Mouse (Mus musculus) layer of hippocampus, adult 2 months (tissue): ENCODE measurements around the gene Mitf. TPM values are rescaled to one million over a fixed set of nuclear protein-coding genes. Genes with fewer than 3 reads are reported as not detected.

Experiments used
- DNase-seq, 2 experiments: peaks; one replicate each; pipeline ENCODE4 v3.0.0; 2022; ENCODE audit warnings: low spot score in 2 of 2
- H3K27ac ChIP-seq: fragments of 200-600 bp; 2 replicates; pipeline ENCODE4 v1.8.1; 2022
- H3K4me3 ChIP-seq: fragments of 200-600 bp; 2 replicates; pipeline ENCODE4 v1.8.1; 2022; ENCODE audit warnings: mild to moderate bottlenecking
- CTCF ChIP-seq: fragments of 200-600 bp; conservative IDR thresholded peaks from 2 replicates; pipeline ENCODE4 v1.8.1; 2022; ENCODE audit warnings: antibody characterized with exemption, mild to moderate bottlenecking, moderate library complexity
- total RNA-seq, 2 experiments: library from RNA; stranded (reverse); gene quantifications; 2 replicates each; pipeline ENCODE4 v1.2.3; 2021

The Mitf gene
- total RNA-seq, 2 experiments from 2014 or later, result 7.2 to 7.9 TPM

GRCm38 (mm10) chr6:97940916-97941315 lies 134.1 kb downstream of the Mitf start:
- DNase-seq, result no peak
- Histone ChIP-seq H3K4me3 (no peak overlapping the region), H3K27ac (no peak overlapping the region)
- no peak for TF ChIP-seq CTCF

GRCm38 (mm10) chr6:97950033-97950881 lies 143.4 kb downstream of the Mitf start:
- DNase-seq, result no peak
- H3K27ac ChIP-seq, result no peak overlapping the region
- H3K4me3 ChIP-seq, result no peak overlapping the region
- TF ChIP-seq CTCF, result no peak

- Histone ChIP-seq H3K27ac (no peak overlapping the region), H3K4me3 (no peak overlapping the region)
- no peak for TF ChIP-seq CTCF
- no peak for DNase-seq
Measured at GRCm38 (mm10) chr6:97950882-97951245, 144.0 kb downstream of the Mitf start.

DNA sequence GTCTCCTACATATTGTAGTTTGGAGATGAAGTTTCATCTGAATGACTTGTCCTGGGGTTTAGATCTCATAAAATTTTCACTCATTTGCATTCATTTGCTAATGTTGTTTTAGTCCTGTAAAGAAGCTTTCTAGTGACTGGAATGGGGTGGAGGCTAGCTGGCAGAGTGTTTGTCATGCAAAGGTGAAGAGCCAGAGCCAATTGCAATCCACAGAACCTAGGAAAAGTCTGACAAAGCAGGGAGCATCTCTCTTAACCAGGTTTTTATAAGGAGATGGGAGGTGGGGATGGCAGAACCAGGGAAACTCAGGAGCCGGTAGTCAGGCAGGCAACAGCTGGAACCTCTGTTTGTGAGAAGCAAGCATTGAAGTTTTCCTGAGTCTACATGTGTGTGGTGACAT lies 144.9 kb downstream of the Mitf start:
- no peak for DNase-seq

GRCm38 (mm10) chr6:97952845-97953244 lies 146.0 kb downstream of the Mitf start:
- no peak for DNase-seq

More for the DNA sequence above, 144.9 kb downstream of the Mitf start:
- Histone ChIP-seq H3K27ac (no peak overlapping the region), H3K4me3 (no peak overlapping the region)
- TF ChIP-seq CTCF, result no peak

GRCm38 (mm10) chr6:97956121-97956520 lies 149.3 kb downstream of the Mitf start:
- no peak overlapping the region for H3K4me3 ChIP-seq
- no peak overlapping the region for H3K27ac ChIP-seq
- no peak for DNase-seq
- TF ChIP-seq CTCF, result no peak

More at GRCm38 (mm10) chr6:97952845-97953244, 146.0 kb downstream of the Mitf start:
- Histone ChIP-seq H3K4me3 (no peak overlapping the region), H3K27ac (no peak overlapping the region)
- no peak for TF ChIP-seq CTCF

DNA sequence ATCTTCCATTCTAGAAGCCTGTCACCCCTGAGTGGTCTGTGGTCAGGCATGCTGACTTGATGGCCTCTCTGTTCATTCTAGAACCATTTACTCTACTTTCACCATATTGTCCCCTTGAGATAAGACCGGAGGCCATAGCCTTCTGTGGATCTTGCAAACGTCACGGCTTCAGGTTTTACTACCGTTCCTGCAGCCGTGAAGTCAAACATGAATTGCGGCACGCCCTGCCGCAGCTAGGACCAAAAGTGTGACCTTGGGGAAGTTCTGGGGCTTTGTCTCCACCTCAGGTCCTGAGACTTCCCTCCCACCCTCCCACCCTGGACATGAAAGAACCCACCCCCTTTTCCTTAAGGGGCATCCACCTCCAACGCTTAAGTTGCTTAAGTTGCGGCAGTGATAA lies 149.8 kb downstream of the Mitf start:
- no peak for DNase-seq
- no peak for TF ChIP-seq CTCF
- Histone ChIP-seq H3K4me3 (no peak overlapping the region), H3K27ac (no peak overlapping the region)

GRCm38 (mm10) chr6:97958276-97958675 lies 151.4 kb downstream of the Mitf start:
- H3K27ac ChIP-seq, result no peak overlapping the region
- no peak for DNase-seq
- no peak overlapping the region for H3K4me3 ChIP-seq
- no peak for TF ChIP-seq CTCF

GRCm38 (mm10) chr6:97961776-97962175 lies 154.9 kb downstream of the Mitf start:
- DNase-seq, result no peak
- no peak for TF ChIP-seq CTCF
- Histone ChIP-seq H3K27ac (no peak overlapping the region), H3K4me3 (no peak overlapping the region)

DNA sequence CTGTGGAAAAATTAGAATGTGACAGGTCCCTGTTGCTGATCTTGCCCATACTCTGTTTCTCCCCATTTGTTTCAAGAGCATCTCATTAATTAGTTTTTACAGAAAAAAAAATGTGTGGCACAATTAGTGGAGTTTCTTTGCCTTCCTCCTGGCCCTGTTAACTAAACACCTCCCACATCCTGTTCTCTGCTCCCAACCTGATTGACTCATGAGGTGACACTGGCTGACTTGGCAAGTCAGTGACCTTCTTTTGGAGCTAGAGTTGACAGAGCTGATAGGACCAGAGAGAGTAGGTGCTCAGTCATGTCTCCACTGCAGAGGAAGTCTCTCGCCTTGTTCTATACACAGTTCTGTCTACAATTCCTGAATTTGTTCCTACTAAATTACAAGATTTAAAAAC lies 155.5 kb downstream of the Mitf start:
- no peak for DNase-seq
- H3K4me3 ChIP-seq, result no peak overlapping the region
- H3K27ac ChIP-seq, result no peak overlapping the region
- TF ChIP-seq CTCF, result no peak

GRCm38 (mm10) chr6:97964750-97965149 lies 157.9 kb downstream of the Mitf start:
- H3K4me3 ChIP-seq, result no peak overlapping the region
- H3K27ac ChIP-seq, result no peak overlapping the region
- no peak for TF ChIP-seq CTCF
- DNase-seq, result no peak

DNA sequence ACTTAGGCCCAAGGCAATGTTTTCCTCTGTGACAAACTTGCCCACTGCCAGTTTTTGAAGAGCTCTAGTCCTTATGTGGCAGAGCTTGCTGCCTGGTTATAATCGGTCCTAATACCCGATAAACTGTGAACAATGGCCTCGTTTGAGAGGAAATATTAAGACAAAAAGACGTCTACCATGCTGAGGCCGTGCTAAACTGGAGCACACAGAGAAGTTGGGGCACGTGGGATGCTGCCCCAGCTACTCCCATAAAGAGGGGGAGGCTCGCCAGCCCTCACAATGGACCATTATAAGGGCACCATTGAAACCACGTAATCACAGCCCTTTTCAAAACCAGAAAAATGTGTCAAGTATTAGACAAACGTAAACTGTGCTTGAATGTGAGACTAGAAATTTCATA lies 174.8 kb downstream of the Mitf start:
- Histone ChIP-seq H3K27ac (no peak overlapping the region), H3K4me3 (no peak overlapping the region)
- peak in 1 of 2 experiments; percentile 10 for DNase-seq
- no peak for TF ChIP-seq CTCF

- Histone ChIP-seq H3K27ac (no peak overlapping the region), H3K4me3 (no peak overlapping the region)
- TF ChIP-seq CTCF, result no peak
- no peak for DNase-seq
Measured at GRCm38 (mm10) chr6:97985658-97986057, 178.8 kb downstream of the Mitf start.

DNA sequence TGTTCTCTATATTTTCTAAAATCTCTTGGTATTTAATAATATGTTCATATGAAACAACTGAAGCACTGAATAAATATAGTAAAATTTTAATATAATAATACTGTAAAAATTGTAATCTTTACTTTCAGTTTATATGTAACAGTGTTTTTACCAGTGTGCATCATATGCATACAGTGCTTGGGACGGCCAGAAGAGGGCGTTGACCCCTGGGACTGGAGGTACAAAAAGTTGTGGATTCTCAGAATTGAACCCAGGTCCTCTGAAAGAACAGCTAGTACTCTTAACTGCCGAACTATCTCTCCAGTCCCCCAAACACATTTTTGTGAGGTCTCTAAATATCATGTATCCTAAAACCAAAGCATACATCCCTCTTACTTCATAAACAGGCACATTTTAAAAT lies 179.6 kb downstream of the Mitf start:
- TF ChIP-seq CTCF, result no peak
- H3K4me3 ChIP-seq, result no peak overlapping the region
- DNase-seq, result no peak
- H3K27ac ChIP-seq, result no peak overlapping the region
